Mouse (Mus musculus) MEL (cell line): ENCODE results near the gene Cdc42ep5. TPM values are rescaled to one million over a fixed set of nuclear protein-coding genes. Genes with fewer than 3 reads are reported as not detected.

Experiments used
- DNase-seq: peaks from one replicate; pipeline ENCODE4 v3.0.0; 2011; ENCODE audit warnings: low read depth, low spot score
- H3K27ac ChIP-seq: 2 replicates; pipeline ENCODE4 v1.5.1; 2012; ENCODE audit warnings: low read depth, mild to moderate bottlenecking, control low read depth, low read length, moderate library complexity; ENCODE audit not compliant: control insufficient read depth
- H3K27me3 ChIP-seq, 2 experiments: fragments of 150-350 bp in 1 of 2; sonication (generic) in 1 of 2; 2 replicates each; pipeline ENCODE4 v1.6.1; 2012; ENCODE audit warnings: low read length in 2 of 2, mild to moderate bottlenecking in 2 of 2, improper control_type of control experiment in 1 of 2, moderate library complexity in 1 of 2; ENCODE audit not compliant: insufficient read depth in 2 of 2, control insufficient read depth in 1 of 2
- H3K36me3 ChIP-seq, 2 experiments: 2 replicates each; pipeline ENCODE4 v1.6.1; 2012 to 2014; ENCODE audit warnings: low read length in 2 of 2, improper control_type of control experiment in 1 of 2, inconsistent platforms in 1 of 2, mild to moderate bottlenecking in 1 of 2; ENCODE audit not compliant: insufficient read depth in 2 of 2, control insufficient read depth in 1 of 2
- H3K4me1 ChIP-seq, 2 experiments: fragments of 150-350 bp in 1 of 2; sonication (generic) in 1 of 2; 2 replicates each; pipeline ENCODE4 v1.6.1; 2012; ENCODE audit warnings: low read length in 2 of 2, improper control_type of control experiment in 1 of 2, mild to moderate bottlenecking in 1 of 2; ENCODE audit not compliant: insufficient read depth in 2 of 2, control insufficient read depth in 1 of 2
- H3K4me3 ChIP-seq, 2 experiments: fragments of 150-350 bp in 1 of 2; sonication (generic) in 1 of 2; 2 replicates each; pipeline ENCODE4 v1.5.1; 2012; ENCODE audit warnings: low read depth in 2 of 2, low read length in 2 of 2, mild to moderate bottlenecking in 2 of 2, moderate library complexity in 2 of 2, control low read depth in 1 of 2, improper control_type of control experiment in 1 of 2; ENCODE audit not compliant: control insufficient read depth in 1 of 2, insufficient read depth in 1 of 2
- H3K79me2 ChIP-seq: 2 replicates; pipeline ENCODE4 v1.6.1; 2012; ENCODE audit warnings: mild to moderate bottlenecking, low read length, moderate library complexity; ENCODE audit not compliant: control insufficient read depth, poor library complexity, insufficient read depth
- H3K9ac ChIP-seq: 2 replicates; pipeline ENCODE4 v1.6.1; 2012; ENCODE audit warnings: low read depth, mild to moderate bottlenecking, control low read depth, low read length, moderate library complexity; ENCODE audit not compliant: control insufficient read depth, poor library complexity, severe bottlenecking
- H3K9me3 ChIP-seq: fragments of 150-350 bp; sonication (generic); replicated peaks from 2 replicates; pipeline ENCODE4 v1.6.1; 2012; ENCODE audit warnings: mild to moderate bottlenecking, low read length, improper control_type of control experiment, moderate library complexity; ENCODE audit not compliant: insufficient read depth
- BHLHE40 ChIP-seq: IDR thresholded peaks from 2 replicates; pipeline ENCODE4 v1.6.1; 2012; ENCODE audit warnings: low read depth, mild to moderate bottlenecking, inconsistent platforms, low read length, improper control_type of control experiment, borderline replicate concordance
- CHD2 ChIP-seq: IDR thresholded peaks from 2 replicates; pipeline ENCODE4 v1.6.1; 2011; ENCODE audit warnings: low read length, improper control_type of control experiment
- CTCF ChIP-seq, 3 experiments: IDR thresholded peaks in 2 of 3; conservative IDR thresholded peaks in 1 of 3; 2 replicates each; pipeline ENCODE4 v1.5.1; 2011 to 2012; ENCODE audit warnings: low read length in 3 of 3, low read depth in 2 of 3, mild to moderate bottlenecking in 2 of 3, improper control_type of control experiment in 1 of 3, inconsistent platforms in 1 of 3, mixed read lengths in 1 of 3, moderate library complexity in 1 of 3; ENCODE audit not compliant: control insufficient read depth in 1 of 3, insufficient read depth in 1 of 3, poor library complexity in 1 of 3, severe bottlenecking in 1 of 3
- E2F4 ChIP-seq: IDR thresholded peaks from 2 replicates; pipeline ENCODE4 v1.6.1; 2011; ENCODE audit warnings: low read depth, low read length, improper control_type of control experiment, borderline replicate concordance
- ELF1 ChIP-seq: IDR thresholded peaks from 2 replicates; pipeline ENCODE4 v1.6.1; 2014; ENCODE audit warnings: low read depth, mild to moderate bottlenecking, inconsistent platforms, low read length, improper control_type of control experiment, moderate library complexity
- EP300 ChIP-seq, 2 experiments: IDR thresholded peaks; 2 replicates each; pipeline ENCODE4 v1.6.1; 2011; ENCODE audit warnings: improper control_type of control experiment in 2 of 2, low read length in 2 of 2, low read depth in 1 of 2, mild to moderate bottlenecking in 1 of 2
- ETS1 ChIP-seq: IDR thresholded peaks from 2 replicates; pipeline ENCODE4 v1.6.1; 2012; ENCODE audit warnings: low read depth, mild to moderate bottlenecking, inconsistent platforms, low read length, improper control_type of control experiment, moderate library complexity
- GABPA ChIP-seq: IDR thresholded peaks from 2 replicates; pipeline ENCODE4 v1.6.1; 2012; ENCODE audit warnings: low read depth, mild to moderate bottlenecking, inconsistent platforms, low read length, improper control_type of control experiment, moderate library complexity
- GATA1 ChIP-seq: IDR thresholded peaks from 2 replicates; pipeline ENCODE4 v1.6.1; 2011; ENCODE audit warnings: low read depth, low read length, improper control_type of control experiment
- HCFC1 ChIP-seq: IDR thresholded peaks from 2 replicates; pipeline ENCODE4 v1.6.1; 2012; ENCODE audit warnings: low read depth, mild to moderate bottlenecking, inconsistent platforms, low read length, improper control_type of control experiment, moderate library complexity
- JUND ChIP-seq: IDR thresholded peaks from 2 replicates; pipeline ENCODE4 v1.6.1; 2011; ENCODE audit warnings: low read depth, mild to moderate bottlenecking, improper control_type of control experiment, low read length
- MAFK ChIP-seq: IDR thresholded peaks from 2 replicates; pipeline ENCODE4 v1.6.1; 2011; ENCODE audit warnings: low read depth, mild to moderate bottlenecking, low read length, improper control_type of control experiment, borderline replicate concordance
- MAX ChIP-seq: IDR thresholded peaks from 2 replicates; pipeline ENCODE4 v1.6.1; 2011; ENCODE audit warnings: low read length, improper control_type of control experiment
- MAZ ChIP-seq: IDR thresholded peaks from 2 replicates; pipeline ENCODE4 v1.6.1; 2012; ENCODE audit warnings: low read depth, mild to moderate bottlenecking, inconsistent platforms, low read length, improper control_type of control experiment
- MEF2A ChIP-seq: IDR thresholded peaks from 2 replicates; pipeline ENCODE4 v1.6.1; 2014; ENCODE audit warnings: low read depth, mild to moderate bottlenecking, inconsistent platforms, low read length, improper control_type of control experiment; ENCODE audit not compliant: poor library complexity, insufficient replicate concordance, severe bottlenecking; ENCODE audit errors: extremely low read depth
- MXI1 ChIP-seq: IDR thresholded peaks from 2 replicates; pipeline ENCODE4 v1.6.1; 2011; ENCODE audit warnings: mild to moderate bottlenecking, low read depth, low read length, improper control_type of control experiment
- MYB ChIP-seq: IDR thresholded peaks from 2 replicates; pipeline ENCODE4 v1.6.1; 2011; ENCODE audit warnings: mild to moderate bottlenecking, low read depth, low read length, improper control_type of control experiment
- MYC ChIP-seq: IDR thresholded peaks from 2 replicates; pipeline ENCODE4 v1.6.1; 2011; ENCODE audit warnings: low read depth, mild to moderate bottlenecking, low read length, improper control_type of control experiment, moderate library complexity
- NELFE ChIP-seq: IDR thresholded peaks from 2 replicates; pipeline ENCODE4 v1.6.1; 2011; ENCODE audit warnings: low read depth, low read length, improper control_type of control experiment
- NRF1 ChIP-seq: IDR thresholded peaks from 2 replicates; pipeline ENCODE4 v1.6.1; 2014; ENCODE audit warnings: low read depth, mild to moderate bottlenecking, inconsistent platforms, low read length, improper control_type of control experiment, moderate library complexity; ENCODE audit not compliant: poor library complexity, insufficient read depth, severe bottlenecking
- POLR2A ChIP-seq, 2 experiments: IDR thresholded peaks; 2 replicates each; pipeline ENCODE4 v1.6.1; 2011 to 2012; ENCODE audit warnings: low read length in 2 of 2, mild to moderate bottlenecking in 2 of 2, control low read depth in 1 of 2, improper control_type of control experiment in 1 of 2, low read depth in 1 of 2, moderate library complexity in 1 of 2; ENCODE audit not compliant: control insufficient read depth in 1 of 2, insufficient read depth in 1 of 2, poor library complexity in 1 of 2
- POLR2AphosphoS2 ChIP-seq: IDR thresholded peaks from 2 replicates; pipeline ENCODE4 v1.6.1; 2011; ENCODE audit warnings: low read length, improper control_type of control experiment
- POLR2AphosphoS5 ChIP-seq: IDR thresholded peaks from 2 replicates; pipeline ENCODE4 v1.6.1; 2012; ENCODE audit warnings: low read depth, borderline replicate concordance, mild to moderate bottlenecking, inconsistent platforms, low read length, moderate library complexity, mixed read lengths
- RAD21 ChIP-seq: IDR thresholded peaks from 2 replicates; pipeline ENCODE4 v1.6.1; 2011; ENCODE audit warnings: mild to moderate bottlenecking, low read depth, low read length, improper control_type of control experiment
- RCOR1 ChIP-seq: IDR thresholded peaks from 2 replicates; pipeline ENCODE4 v1.6.1; 2012; ENCODE audit warnings: low read depth, mild to moderate bottlenecking, inconsistent platforms, low read length, improper control_type of control experiment
- TAL1 ChIP-seq: IDR thresholded peaks from 2 replicates; pipeline ENCODE4 v1.6.1; 2012; ENCODE audit warnings: mild to moderate bottlenecking, inconsistent platforms, low read length, moderate library complexity, mixed read lengths
- TBP ChIP-seq: IDR thresholded peaks from 2 replicates; pipeline ENCODE4 v1.8.0; 2011; ENCODE audit warnings: low read depth, low read length, improper control_type of control experiment
- TCF12 ChIP-seq: IDR thresholded peaks from 2 replicates; pipeline ENCODE4 v1.6.1; 2014; ENCODE audit warnings: low read depth, mild to moderate bottlenecking, inconsistent platforms, low read length, improper control_type of control experiment, moderate library complexity
- UBTF ChIP-seq: IDR thresholded peaks from 2 replicates; pipeline ENCODE4 v1.6.1; 2012; ENCODE audit warnings: low read depth, mild to moderate bottlenecking, inconsistent platforms, low read length, improper control_type of control experiment, moderate library complexity, borderline replicate concordance; ENCODE audit not compliant: insufficient read depth
- USF1 ChIP-seq: IDR thresholded peaks from 2 replicates; pipeline ENCODE4 v1.6.1; 2014; ENCODE audit warnings: low read depth, mild to moderate bottlenecking, inconsistent platforms, low read length, improper control_type of control experiment, moderate library complexity
- USF2 ChIP-seq, 2 experiments: IDR thresholded peaks; 2 replicates each; pipeline ENCODE4 v1.6.1; 2011 to 2012; ENCODE audit warnings: improper control_type of control experiment in 2 of 2, low read length in 2 of 2, borderline replicate concordance in 1 of 2, inconsistent platforms in 1 of 2, low read depth in 1 of 2, mild to moderate bottlenecking in 1 of 2; ENCODE audit not compliant: insufficient read depth in 1 of 2
- ZC3H11A ChIP-seq: IDR thresholded peaks from 2 replicates; pipeline ENCODE4 v1.6.1; 2012; ENCODE audit warnings: low read depth, mild to moderate bottlenecking, inconsistent platforms, low read length, improper control_type of control experiment
- ZKSCAN1 ChIP-seq: IDR thresholded peaks from 2 replicates; pipeline ENCODE4 v1.6.1; 2012; ENCODE audit warnings: low read depth, mild to moderate bottlenecking, inconsistent platforms, low read length, improper control_type of control experiment, moderate library complexity
- ZMIZ1 ChIP-seq: IDR thresholded peaks from 2 replicates; pipeline ENCODE4 v1.6.1; 2012; ENCODE audit warnings: low read depth, mild to moderate bottlenecking, inconsistent platforms, low read length, improper control_type of control experiment, moderate library complexity
- ZNF384 ChIP-seq: IDR thresholded peaks from 2 replicates; pipeline ENCODE4 v1.6.1; 2012; ENCODE audit warnings: low read depth, mild to moderate bottlenecking, inconsistent platforms, low read length, improper control_type of control experiment
- polyA plus RNA-seq, 2 experiments: library from polyadenylated mRNA; stranded (reverse) in 1 of 2; unstranded in 1 of 2; fragments of >175 nt in 1 of 2; fragments of >200 nt in 1 of 2; gene quantifications; 2 replicates each; pipeline versions ENCODE4 v1.2.1 to v1.2.4; 2012; ENCODE audit warnings: low replicate concordance in 2 of 2, low read depth in 1 of 2; ENCODE audit not compliant: insufficient read length in 2 of 2, insufficient read depth in 1 of 2, missing spikeins in 1 of 2
- total RNA-seq: library from RNA; depleted of rRNA; stranded (reverse); fragments of 300-350 nt; gene quantifications from 2 replicates; pipeline ENCODE4 v1.2.3, GENCODE M21; 2012

The Cdc42ep5 gene
- total and polyA plus RNA-seq, 3 experiments: 0.24 TPM; not detected in 2

- Histone ChIP-seq H3K36me3 (peaks cover 5 to 11% of the 10 kb centered on the region in 2 experiments), H3K79me2 (peaks cover 32% of the 10 kb centered on the region), H3K4me1 (peaks cover 0 to 13% of the 10 kb centered on the region in 2 experiments; a peak in 3 of 4 replicates), H3K27ac (peak within 1 kb of the TSS; percentile 89), H3K4me3 (peak within 1 kb of the TSS; percentile 82 to 88), H3K27me3 (no peaks in the 10 kb centered on the region), H3K9me3 (no peaks in the 10 kb centered on the region), H3K9ac (peak within 1 kb of the TSS; percentile 88)
- DNase-seq: peak; percentile 99
- peak; percentile 72 for TF ChIP-seq USF1
- TF ChIP-seq TBP: peak; percentile 66
- TF ChIP-seq RAD21: no peak
- peak; percentile 94 for TF ChIP-seq HCFC1
- TF ChIP-seq ETS1: peak; percentile 83
- TF ChIP-seq NRF1: peak; percentile 89
- peak; percentile 88 for TF ChIP-seq MYC
- 0 out of 2 replicates have a peak, but pooled peaks have one; percentile 6 for TF ChIP-seq RCOR1
- TF ChIP-seq ZMIZ1: peak; percentile 93
- no peak for TF ChIP-seq CTCF (IDR thresholded peaks at IDR 0.05 in 2 of 3, conservative IDR thresholded peaks at IDR 0.05 in 1 of 3; ENCODE audit: control insufficient read depth in 1 of 3, insufficient read depth in 1 of 3, low read depth in 2 of 3, low read length in 3 of 3, poor library complexity in 1 of 3, severe bottlenecking in 1 of 3)
- TF ChIP-seq ZKSCAN1: no peak
- peak; percentile 91; the same call in 1 of the 2 replicates for TF ChIP-seq POLR2AphosphoS2
- no peak for TF ChIP-seq USF2 (IDR thresholded peaks at IDR 0.05; ENCODE audit: borderline replicate concordance in 1 of 2, insufficient read depth in 1 of 2, low read depth in 1 of 2, low read length in 2 of 2)
- TF ChIP-seq MEF2A: no peak
- no peak for TF ChIP-seq POLR2AphosphoS5
- peak; percentile 66; the same call in 1 of the 2 replicates for TF ChIP-seq BHLHE40
- peak in 1 of 2 experiments; percentile 94 for TF ChIP-seq POLR2A (IDR thresholded peaks at IDR 0.05; ENCODE audit: control insufficient read depth in 1 of 2, insufficient read depth in 1 of 2, low read depth in 1 of 2, low read length in 2 of 2, poor library complexity in 1 of 2)
- TF ChIP-seq UBTF: no peak
- TF ChIP-seq GATA1: no peak
- no peak for TF ChIP-seq JUND
- TF ChIP-seq MAZ: peak; percentile 58; the same call in 1 of the 2 replicates
- no peak for TF ChIP-seq ZNF384
- TF ChIP-seq GABPA: no peak
- no peak for TF ChIP-seq E2F4
- peak in 1 of 2 experiments; percentile 52; a peak in 2 of 4 replicates for TF ChIP-seq EP300 (IDR thresholded peaks at IDR 0.05; ENCODE audit: low read depth in 1 of 2, low read length in 2 of 2)
- TF ChIP-seq TCF12: peak; percentile 75; the same call in 1 of the 2 replicates
- TF ChIP-seq MXI1: peak; percentile 92
- peak; percentile 68 for TF ChIP-seq MAFK
- peak; percentile 88 for TF ChIP-seq NELFE
- peak; percentile 92 for TF ChIP-seq MAX
- no peak for TF ChIP-seq TAL1
- TF ChIP-seq CHD2: peak; percentile 89
- TF ChIP-seq ZC3H11A: 0 out of 2 replicates have a peak, but pooled peaks have one; percentile 2
- peak; percentile 100 for TF ChIP-seq ELF1
- TF ChIP-seq MYB: peak; percentile 67
These were observed 27.7 kb downstream of the Cdc42ep5 start, which contains the start of gene Leng8 for GRCm38 (mm10) chr7:4136771-4137531. Gene Leng8, plus strand, starts transcription at chr7:4137039.
